Comparison of ENCODE assay signal across 10 mouse cellular contexts in genomic region chr5:131083072-131083657, GRCm38 (mm10).
A peak's percentile ranks its signal among the peaks of the same experiment; 100 is the strongest.
DNase-seq lines count a peak whose midpoint lies in the region; ATAC-seq lines count a peak whose summit lies in the region.
"Had no signal": no experiment of that assay in that cellular context is flagged by ENCODE, and none has a peak within 500 bp of the region (broad histone marks: within the 10 kb centered on the region; RNA-seq: fewer than 3 reads in every experiment).

No protein-coding gene starts in this region.

- no peak overlapping the region for H3K9ac ChIP-seq in forebrain, embryonic 12.5 days

- H3K4me2 ChIP-seq in forebrain, embryonic 12.5 days = no peak overlapping the region

- H3K9me3 ChIP-seq in forebrain, embryonic 12.5 days = no peaks in the 10 kb centered on the region
- no peaks in the 10 kb centered on the region for H3K9me3 ChIP-seq in midbrain, embryonic 10.5 days (replicated peaks)

- H3K4me3 ChIP-seq in forebrain, embryonic 12.5 days (replicated peaks) = no peak overlapping the region
- H3K4me3 ChIP-seq in midbrain, embryonic 10.5 days = no peak overlapping the region

- no peaks in the 10 kb centered on the region for H3K36me3 ChIP-seq in forebrain, embryonic 12.5 days (replicated peaks)
- no peaks in the 10 kb centered on the region for H3K36me3 ChIP-seq in midbrain, embryonic 10.5 days

- H3K27ac ChIP-seq in forebrain, embryonic 12.5 days = peak overlapping the region; percentile 46; the same call in 1 of the 2 replicates
- peak overlapping the region; percentile 13; the same call in 1 of the 2 replicates for H3K27ac ChIP-seq in midbrain, embryonic 10.5 days (replicated peaks)
- H3K27ac ChIP-seq: macrophage had no signal

- H3K27me3 ChIP-seq in forebrain, embryonic 12.5 days = no peaks in the 10 kb centered on the region
- H3K27me3 ChIP-seq in midbrain, embryonic 10.5 days (ENCODE audit: low read depth, poor library complexity, severe bottlenecking) = no peaks in the 10 kb centered on the region

- no peak for DNase-seq in frontal cortex, postnatal 14 days (ENCODE audit: low spot score in 2 of 2)
- peak; percentile 37 for DNase-seq in ZHBTc4 (ENCODE audit: low read depth, low spot score)
- DNase-seq in midbrain, embryonic 10.5 days (ENCODE audit: low spot score) = peak; percentile 14
- DNase-seq in urinary bladder, adult 18-20 months (ENCODE audit: low spot score in 2 of 2) = no peak
- DNase-seq in urinary bladder, postnatal 4 days (ENCODE audit: low spot score in 2 of 2) = no peak
- DNase-seq in lung, postnatal 4 days = no peak
- DNase-seq: heart, postnatal 36 days had no signal

- peak; percentile 81 for ATAC-seq in frontal cortex, adult (ENCODE audit: low TSS enrichment)
- ATAC-seq in forebrain, embryonic 12.5 days (ENCODE audit: low FRiP score) = no peak

- WGBS in forebrain, embryonic 12.5 days = 50% methylated on average over 14 of the region's 14 CpGs
- WGBS in midbrain, embryonic 10.5 days = 64% methylated on average over 14 of the region's 14 CpGs

- peaks cover 4% of the 10 kb centered on the region; the same call in 1 of the 2 replicates for H3K4me1 ChIP-seq in forebrain, embryonic 12.5 days
- H3K4me1 ChIP-seq in midbrain, embryonic 10.5 days = 0 out of 2 replicates have a peak, but pooled peaks cover 8% of the 10 kb centered on the region

Comparison
In these comparisons a context has a peak if more than half of its experiments do, and no peak if none do; other contexts are left out.
1. DNase-seq: peak in ZHBTc4 (single experiment) and midbrain, embryonic 10.5 days (single experiment); none in frontal cortex, postnatal 14 days (0 of 2), urinary bladder, adult 18-20 months (0 of 2), urinary bladder, postnatal 4 days (0 of 2) and lung, postnatal 4 days (0 of 2).